In genomic region chr7:45415636-45416035, GRCm38 (mm10) we compare ENCODE assay signal across 8 mouse cellular contexts. TPM values are rescaled to one million over a fixed set of nuclear protein-coding genes. Genes with fewer than 3 reads are reported as not detected.
DNase-seq lines count a peak whose midpoint lies in the region; ATAC-seq and TF ChIP-seq lines count a peak whose summit lies in the region.

No protein-coding gene starts in this region.

- no peak for ATAC-seq in kidney, embryonic 14.5 days (ENCODE audit: low FRiP score, low TSS enrichment)
- peak; percentile 43 for ATAC-seq in common myeloid progenitor, adult 5-6 weeks (replicated peaks; ENCODE audit: low read depth, poor library complexity, severe bottlenecking)
- no peak for ATAC-seq in limb, embryonic 14.5 days (ENCODE audit: low FRiP score, low read depth)

- no peak overlapping the region for H3K27ac ChIP-seq in kidney, embryonic 14.5 days (ENCODE audit: low read depth, low read length)
- H3K27ac ChIP-seq in limb, embryonic 14.5 days (replicated peaks; ENCODE audit: low read depth, low read length): no peak overlapping the region

- peaks cover 75% of the 10 kb centered on the region for H3K27me3 ChIP-seq in kidney, embryonic 14.5 days (ENCODE audit: control insufficient read depth, insufficient read depth, low read length)
- peaks cover 61% of the 10 kb centered on the region for H3K27me3 ChIP-seq in limb, embryonic 14.5 days (ENCODE audit: control insufficient read depth, insufficient read depth, low read length)

- WGBS in kidney, embryonic 14.5 days: 6% methylated on average over 37 of the region's 37 CpGs
- WGBS in limb, embryonic 14.5 days: 14% methylated on average over 37 of the region's 37 CpGs

- peaks cover 22% of the 10 kb centered on the region for H3K4me1 ChIP-seq in kidney, embryonic 14.5 days (ENCODE audit: control insufficient read depth, insufficient read depth, low read length)
- peaks cover 13% of the 10 kb centered on the region for H3K4me1 ChIP-seq in limb, embryonic 14.5 days (ENCODE audit: control insufficient read depth, insufficient read depth, low read length)

- peak overlapping the region; percentile 13; the same call in 1 of the 2 replicates for H3K4me2 ChIP-seq in kidney, embryonic 14.5 days (replicated peaks; ENCODE audit: low read depth, low read length)
- H3K4me2 ChIP-seq in limb, embryonic 14.5 days (replicated peaks; ENCODE audit: low read depth, low read length, severe bottlenecking): peak overlapping the region; percentile 26; the same call in 1 of the 2 replicates

- 0 out of 2 replicates have a peak overlapping the region, but pooled peaks have one; percentile 2 for H3K9ac ChIP-seq in kidney, embryonic 14.5 days (ENCODE audit: low read depth, low read length)
- H3K9ac ChIP-seq in limb, embryonic 14.5 days (ENCODE audit: low read depth, low read length, severe bottlenecking): peak overlapping the region; percentile 0; the same call in 1 of the 2 replicates

- H3K36me3 ChIP-seq in kidney, embryonic 14.5 days (ENCODE audit: control insufficient read depth, insufficient read depth, low read length): peaks cover under 1% of the 10 kb centered on the region; the same call in 1 of the 2 replicates
- 0 out of 2 replicates have a peak, but pooled peaks cover 3% of the 10 kb centered on the region for H3K36me3 ChIP-seq in limb, embryonic 14.5 days (ENCODE audit: control insufficient read depth, insufficient read depth, low read length)

- TF ChIP-seq POLR2A in limb, embryonic 14.5 days (IDR thresholded peaks at IDR 0.05; ENCODE audit: borderline replicate concordance, extremely low read depth, insufficient read depth, insufficient read length): no peak

- intact Hi-C loops in gastrocnemius, postnatal 36 days (cut with DNase I): no loop called here

- no peak for DNase-seq in kidney, adult 9 months
- DNase-seq in CD4-positive helper T cell, adult 2 months (ENCODE audit: low read depth, low spot score): peak; percentile 72
- DNase-seq in limb, embryonic 14.5 days (ENCODE audit: low spot score): no peak
- no peak for DNase-seq in c-Kit-positive CD71-positive TER-119-positive erythroid progenitor cells, embryonic 14.5 days (ENCODE audit: low spot score)
- no peak for DNase-seq in gastrocnemius, postnatal 36 days
- no peak for DNase-seq in yolk sac, embryonic 10.5 days (ENCODE audit: low spot score)

- H3K4me3 ChIP-seq in kidney, embryonic 14.5 days (ENCODE audit: low read length): peak overlapping the region; percentile 18
- H3K4me3 ChIP-seq in limb, embryonic 14.5 days (replicated peaks; ENCODE audit: low read length): no peak overlapping the region

- H3K9me3 ChIP-seq in kidney, embryonic 14.5 days (ENCODE audit: control insufficient read depth, low read length): no peaks in the 10 kb centered on the region
- no peaks in the 10 kb centered on the region for H3K9me3 ChIP-seq in limb, embryonic 14.5 days (ENCODE audit: control insufficient read depth, low read length)

RNA-seq across cellular contexts. Expression of gene Ntf5, which starts 2.1 kb away (rescaled TPM):
- 1.3 and 1.4 TPM in 2 replicates for polyA plus RNA-seq in kidney, embryonic 14.5 days (2014; fragmentation: Nextera tagmentation; extraction: Ambion mirVana)
- total RNA-seq in common myeloid progenitor, adult 5-6 weeks (2017): not detected in 2 replicates
- polyA plus RNA-seq in limb, embryonic 14.5 days (2012; rRNA removed): 4.2 and 4.5 TPM in 2 replicates
- 4.4 and 6.0 TPM in 2 replicates for polyA plus RNA-seq in limb, embryonic 14.5 days (2014; fragmentation: Nextera tagmentation; extraction: Ambion mirVana)
- 1 to 10 TPM; 3.4 to 5.5 TPM for total RNA-seq in gastrocnemius, postnatal 36 days (2021)

RNA-seq across cellular contexts. Expression of gene Lhb, which starts 5.0 kb away (rescaled TPM):
- not detected in 2 replicates for polyA plus RNA-seq in kidney, embryonic 14.5 days (2014; fragmentation: Nextera tagmentation; extraction: Ambion mirVana)
- total RNA-seq in common myeloid progenitor, adult 5-6 weeks (2017): not detected in 2 replicates
- polyA plus RNA-seq in limb, embryonic 14.5 days (2012; rRNA removed): 0.50 and 1.4 TPM in 2 replicates
- not detected in 2 replicates for polyA plus RNA-seq in limb, embryonic 14.5 days (2014; fragmentation: Nextera tagmentation; extraction: Ambion mirVana)
- total RNA-seq in gastrocnemius, postnatal 36 days (2021): under 1 TPM; 0.54 to 0.67 TPM

RNA-seq across cellular contexts. Expression of gene Kcna7, which starts 10.2 kb away (rescaled TPM):
- not detected in 2 replicates for polyA plus RNA-seq in kidney, embryonic 14.5 days (2014; fragmentation: Nextera tagmentation; extraction: Ambion mirVana)
- total RNA-seq in common myeloid progenitor, adult 5-6 weeks (2017): not detected in 2 replicates
- 0.10 TPM in 2 replicates for polyA plus RNA-seq in limb, embryonic 14.5 days (2012; rRNA removed)
- polyA plus RNA-seq in limb, embryonic 14.5 days (2014; fragmentation: Nextera tagmentation; extraction: Ambion mirVana): 0.11 TPM in 1 of 2 replicates, not detected in the other
- total RNA-seq in gastrocnemius, postnatal 36 days (2021): 10 to 100 TPM; 78.3 to 85.9 TPM

RNA-seq across cellular contexts. Expression of gene Gys1, which starts 19.0 kb away (rescaled TPM):
- 21.4 and 35.0 TPM in 2 replicates for polyA plus RNA-seq in kidney, embryonic 14.5 days (2014; fragmentation: Nextera tagmentation; extraction: Ambion mirVana)
- 6.2 and 7.5 TPM in 2 replicates for total RNA-seq in common myeloid progenitor, adult 5-6 weeks (2017)
- polyA plus RNA-seq in limb, embryonic 14.5 days (2012; rRNA removed): 44.1 and 59.1 TPM in 2 replicates
- 35.8 and 37.3 TPM in 2 replicates for polyA plus RNA-seq in limb, embryonic 14.5 days (2014; fragmentation: Nextera tagmentation; extraction: Ambion mirVana)
- total RNA-seq in gastrocnemius, postnatal 36 days (2021): 100 to 1,000 TPM; 275 to 279 TPM

RNA-seq across cellular contexts. Expression of gene Snrnp70, which starts 20.1 kb away (rescaled TPM):
- polyA plus RNA-seq in kidney, embryonic 14.5 days (2014; fragmentation: Nextera tagmentation; extraction: Ambion mirVana): 100 and 171 TPM in 2 replicates
- 451 and 564 TPM in 2 replicates for total RNA-seq in common myeloid progenitor, adult 5-6 weeks (2017)
- polyA plus RNA-seq in limb, embryonic 14.5 days (2012; rRNA removed): 539 and 694 TPM in 2 replicates
- polyA plus RNA-seq in limb, embryonic 14.5 days (2014; fragmentation: Nextera tagmentation; extraction: Ambion mirVana): 69.7 and 73.7 TPM in 2 replicates
- 10 to 100 TPM; 70.2 to 84.1 TPM for total RNA-seq in gastrocnemius, postnatal 36 days (2021)

Comparison
In these comparisons a context has a peak if more than half of its experiments do, and no peak if none do; other contexts are left out.
1. RNA of gene Kcna7, which starts 10.2 kb away (total RNA-seq): 78.3 to 85.9 TPM in gastrocnemius, postnatal 36 days; not detected in common myeloid progenitor, adult 5-6 weeks; every median in the first group is over 10 times any median in the second.